ENCODE assay signal across 22 mouse cellular contexts in genomic region chr16:35911449-35911848, GRCm38 (mm10). TPM values are rescaled to one million over a fixed set of nuclear protein-coding genes. Genes with fewer than 3 reads are reported as not detected.
DNase-seq lines count a peak whose midpoint lies in the region; ATAC-seq and TF ChIP-seq lines count a peak whose summit lies in the region.
"Had no signal": no experiment of that assay in that cellular context is flagged by ENCODE, and none has a peak within 500 bp of the region (broad histone marks: within the 10 kb centered on the region; RNA-seq: fewer than 3 reads in every experiment).

No protein-coding gene starts in this region.

- TF ChIP-seq POLR2A in MEL (IDR thresholded peaks at IDR 0.05; ENCODE audit: control insufficient read depth in 1 of 2, insufficient read depth in 1 of 2, low read depth in 1 of 2, low read length in 2 of 2, poor library complexity in 1 of 2), result no peak

- no peak for DNase-seq in MEL (ENCODE audit: low read depth, low spot score)
- DNase-seq in intestine, embryonic 14.5 days (ENCODE audit: low spot score), result no peak
- DNase-seq in cerebellum, postnatal 25 days, result no peak
- no peak for DNase-seq in cerebellum, adult 11-12 months
- DNase-seq: adrenal gland, postnatal 10 days; adrenal gland, postnatal 36 days; cerebellum, adult 11 months; cerebellum, adult 8-10 months; cerebellum, postnatal 10 days; forebrain, postnatal 0 days; gastrocnemius, adult 2 months; gastrocnemius, postnatal 14 days; heart, adult 11 months; kidney, adult 11 months had no signal

- peaks cover 0 to 10% of the 10 kb centered on the region in 2 experiments; a peak in 2 of 4 replicates for H3K36me3 ChIP-seq in MEL (ENCODE audit: control insufficient read depth in 1 of 2, insufficient read depth in 2 of 2, low read length in 2 of 2)
- H3K36me3 ChIP-seq in intestine, embryonic 14.5 days (ENCODE audit: control insufficient read depth, insufficient read depth, low read length), result no peaks in the 10 kb centered on the region
- H3K36me3 ChIP-seq in intestine, postnatal 0 days (ENCODE audit: control insufficient read depth, insufficient read depth), result no peaks in the 10 kb centered on the region
- H3K36me3 ChIP-seq: forebrain, embryonic 10.5 days; hindbrain, embryonic 12.5 days; hindbrain, embryonic 15.5 days had no signal

- no peak for TF ChIP-seq RAD21 in MEL (IDR thresholded peaks at IDR 0.05; ENCODE audit: low read depth, low read length)

- TF ChIP-seq EP300 in MEL (IDR thresholded peaks at IDR 0.05; ENCODE audit: low read depth in 1 of 2, low read length in 2 of 2), result no peak

- H3K4me3 ChIP-seq in MEL (ENCODE audit: control insufficient read depth in 1 of 2, insufficient read depth in 1 of 2, low read depth in 2 of 2, low read length in 2 of 2), result no peak overlapping the region
- H3K4me3 ChIP-seq in intestine, embryonic 14.5 days (ENCODE audit: low read depth, low read length), result no peak overlapping the region
- no peak overlapping the region for H3K4me3 ChIP-seq in intestine, postnatal 0 days (ENCODE audit: low read depth, low read length)
- H3K4me3 ChIP-seq: forebrain, embryonic 10.5 days; gastrocnemius, adult 2 months; hindbrain, embryonic 12.5 days; hindbrain, embryonic 15.5 days had no signal

- ATAC-seq in intestine, embryonic 14.5 days (replicated peaks; ENCODE audit: low FRiP score, low TSS enrichment, low read depth), result peak; percentile 66; the same call in 1 of the 2 replicates
- ATAC-seq in intestine, postnatal 0 days, result peak; percentile 70
- ATAC-seq in CD4-positive, CD25-positive, alpha-beta regulatory T cell, adult 4 months, result no peak
- ATAC-seq: activated CD4-positive, CD25-positive, alpha-beta regulatory T cell, adult 4 months; forebrain, embryonic 14.5 days; forebrain, postnatal 0 days had no signal

- H3K4me2 ChIP-seq in intestine, embryonic 14.5 days (ENCODE audit: low read length), result no peak overlapping the region
- no peak overlapping the region for H3K4me2 ChIP-seq in intestine, postnatal 0 days (replicated peaks; ENCODE audit: low read depth)
- H3K4me2 ChIP-seq: heart, embryonic 11.5 days; hindbrain, embryonic 12.5 days; hindbrain, embryonic 15.5 days had no signal

- 62% methylated on average over 3 of the region's 3 CpGs for WGBS in intestine, embryonic 14.5 days
- 30% methylated on average over 3 of the region's 3 CpGs for WGBS in intestine, postnatal 0 days

- peaks cover 0 to 10% of the 10 kb centered on the region in 2 experiments; a peak in 2 of 4 replicates for H3K4me1 ChIP-seq in MEL (ENCODE audit: control insufficient read depth in 1 of 2, insufficient read depth in 2 of 2, low read length in 2 of 2)
- no peaks in the 10 kb centered on the region for H3K4me1 ChIP-seq in intestine, embryonic 14.5 days (replicated peaks; ENCODE audit: control insufficient read depth, insufficient read depth, low read length)
- H3K4me1 ChIP-seq in intestine, postnatal 0 days (replicated peaks; ENCODE audit: control insufficient read depth, insufficient read depth, low read length), result peaks cover 3% of the 10 kb centered on the region; the same call in 1 of the 2 replicates
- H3K4me1 ChIP-seq: forebrain, embryonic 10.5 days; hindbrain, embryonic 12.5 days; hindbrain, embryonic 15.5 days had no signal

- TF ChIP-seq CTCF in MEL (IDR thresholded peaks at IDR 0.05 in 2 of 3, conservative IDR thresholded peaks at IDR 0.05 in 1 of 3; ENCODE audit: control insufficient read depth in 1 of 3, insufficient read depth in 1 of 3, low read depth in 2 of 3, low read length in 3 of 3, poor library complexity in 1 of 3, severe bottlenecking in 1 of 3), result no peak
- TF ChIP-seq CTCF in intestine, postnatal 0 days (IDR thresholded peaks at IDR 0.05; ENCODE audit: low read depth), result peak; percentile 49

- H3K27me3 ChIP-seq in MEL (ENCODE audit: control insufficient read depth in 1 of 2, insufficient read depth in 2 of 2, low read length in 2 of 2), result no peaks in the 10 kb centered on the region
- no peaks in the 10 kb centered on the region for H3K27me3 ChIP-seq in intestine, embryonic 14.5 days (replicated peaks; ENCODE audit: control insufficient read depth, insufficient read depth, low read length)
- no peaks in the 10 kb centered on the region for H3K27me3 ChIP-seq in intestine, postnatal 0 days (replicated peaks; ENCODE audit: control insufficient read depth, insufficient read depth, low read length)
- H3K27me3 ChIP-seq: hindbrain, embryonic 12.5 days; hindbrain, embryonic 15.5 days had no signal

- H3K9me3 ChIP-seq in MEL (replicated peaks; ENCODE audit: insufficient read depth, low read length), result no peaks in the 10 kb centered on the region
- 0 out of 2 replicates have a peak, but pooled peaks cover 3% of the 10 kb centered on the region for H3K9me3 ChIP-seq in intestine, embryonic 14.5 days (ENCODE audit: control insufficient read depth, low read length)
- no peaks in the 10 kb centered on the region for H3K9me3 ChIP-seq in intestine, postnatal 0 days (ENCODE audit: control insufficient read depth)
- H3K9me3 ChIP-seq: hindbrain, embryonic 15.5 days had no signal

- H3K9ac ChIP-seq in MEL (ENCODE audit: control insufficient read depth, low read depth, low read length, poor library complexity, severe bottlenecking), result no peak overlapping the region
- no peak overlapping the region for H3K9ac ChIP-seq in intestine, embryonic 14.5 days (ENCODE audit: low read length)
- no peak overlapping the region for H3K9ac ChIP-seq in intestine, postnatal 0 days (ENCODE audit: low read depth, low read length)
- H3K9ac ChIP-seq: forebrain, postnatal 0 days; hindbrain, embryonic 12.5 days; hindbrain, embryonic 15.5 days had no signal

- H3K27ac ChIP-seq in MEL (ENCODE audit: control insufficient read depth, low read depth, low read length), result no peak overlapping the region
- H3K27ac ChIP-seq in intestine, embryonic 14.5 days (ENCODE audit: low read depth), result no peak overlapping the region
- 0 out of 2 replicates have a peak overlapping the region, but pooled peaks have one; percentile 24 for H3K27ac ChIP-seq in intestine, postnatal 0 days (ENCODE audit: low read depth, low read length)
- H3K27ac ChIP-seq: forebrain, embryonic 10.5 days; gastrocnemius, adult 2 months; hindbrain, embryonic 12.5 days; hindbrain, embryonic 15.5 days had no signal

- H3K79me2 ChIP-seq in MEL (ENCODE audit: control insufficient read depth, insufficient read depth, low read length, poor library complexity), result no peaks in the 10 kb centered on the region

TF ChIP-seq in MEL, 35 proteins besides CTCF, POLR2A, EP300 and RAD21:
- TF ChIP-seq MXI1 (IDR thresholded peaks at IDR 0.05; ENCODE audit: low read depth, low read length) (no peak), GATA1 (IDR thresholded peaks at IDR 0.05; ENCODE audit: low read depth, low read length) (0 out of 2 replicates have a peak, but pooled peaks have one; percentile 11), JUND (IDR thresholded peaks at IDR 0.05; ENCODE audit: low read depth, low read length) (no peak), CHD1 (IDR thresholded peaks at IDR 0.05; ENCODE audit: low read depth, low read length) (no peak), MEF2A (IDR thresholded peaks at IDR 0.05; ENCODE audit: extremely low read depth, insufficient replicate concordance, low read depth, low read length, poor library complexity, severe bottlenecking) (no peak), BHLHE40 (IDR thresholded peaks at IDR 0.05; ENCODE audit: borderline replicate concordance, low read depth, low read length) (no peak), ZC3H11A (IDR thresholded peaks at IDR 0.05; ENCODE audit: low read depth, low read length) (no peak)

RNA-seq across cellular contexts. Expression of gene Parp9, which starts 26.8 kb away (rescaled TPM):
- 3.0 and 3.4 TPM in 2 replicates for total RNA-seq in MEL (2012; rRNA removed)
- 1 to 10 TPM in 1 of 2 experiments, not detected in 1; 5.3 TPM for polyA plus RNA-seq in MEL (2012; ENCODE audit: insufficient read depth in 1 of 2, insufficient read length in 2 of 2, low read depth in 1 of 2, low replicate concordance in 2 of 2, missing spikeins in 1 of 2)
- 9.3 and 11.0 TPM in 2 replicates for polyA plus RNA-seq in intestine, embryonic 14.5 days (2014; fragmentation: Nextera tagmentation; extraction: Ambion mirVana)
- 29.2 and 29.9 TPM in 2 replicates for polyA plus RNA-seq in intestine, postnatal 0 days (2015; fragmentation: Nextera tagmentation; extraction: Ambion mirVana)
- 10 to 100 TPM; 73.8 to 98.6 TPM for polyA plus RNA-seq in CD4-positive, CD25-positive, alpha-beta regulatory T cell, adult 4 months (2017; shearing (Covaris generic))

RNA-seq across cellular contexts. Expression of gene Dtx3l, which starts 27.5 kb away (rescaled TPM):
- total RNA-seq in MEL (2012; rRNA removed), result 3.5 and 3.9 TPM in 2 replicates
- polyA plus RNA-seq in MEL (2012; ENCODE audit: insufficient read depth in 1 of 2, insufficient read length in 2 of 2, low read depth in 1 of 2, low replicate concordance in 2 of 2, missing spikeins in 1 of 2), result 1 to 10 TPM in 1 of 2 experiments, not detected in 1; 6.0 TPM
- 8.0 and 8.2 TPM in 2 replicates for polyA plus RNA-seq in intestine, embryonic 14.5 days (2014; fragmentation: Nextera tagmentation; extraction: Ambion mirVana)
- 10.6 and 11.8 TPM in 2 replicates for polyA plus RNA-seq in intestine, postnatal 0 days (2015; fragmentation: Nextera tagmentation; extraction: Ambion mirVana)
- polyA plus RNA-seq in CD4-positive, CD25-positive, alpha-beta regulatory T cell, adult 4 months (2017; shearing (Covaris generic)), result 10 to 100 TPM; 60.4 to 61.4 TPM

RNA-seq across cellular contexts. Expression of gene Parp14, which starts 40.1 kb away (rescaled TPM):
- total RNA-seq in MEL (2012; rRNA removed), result 0.98 and 1.2 TPM in 2 replicates
- 1 to 10 TPM in 1 of 2 experiments, not detected in 1; 1.5 TPM for polyA plus RNA-seq in MEL (2012; ENCODE audit: insufficient read depth in 1 of 2, insufficient read length in 2 of 2, low read depth in 1 of 2, low replicate concordance in 2 of 2, missing spikeins in 1 of 2)
- polyA plus RNA-seq in intestine, embryonic 14.5 days (2014; fragmentation: Nextera tagmentation; extraction: Ambion mirVana), result 1.6 and 2.1 TPM in 2 replicates
- polyA plus RNA-seq in intestine, postnatal 0 days (2015; fragmentation: Nextera tagmentation; extraction: Ambion mirVana), result 7.1 and 9.7 TPM in 2 replicates
- polyA plus RNA-seq in CD4-positive, CD25-positive, alpha-beta regulatory T cell, adult 4 months (2017; shearing (Covaris generic)), result 10 to 100 TPM; 47.4 to 58.6 TPM
